Mouse (Mus musculus): ENCODE measurements at regions not wholly inside any gene's neighbourhood (a gene's known extent, or its start where the extent isn't known, plus 50 kb on each side); places are given as distances from the start of the nearest gene placed in this dataset.
"Not testable (repeated sequence)": the region's sequence is repeated elsewhere in the genome, so short reads cannot be mapped to it uniquely, and the experiment has no call there.

GRCm38 (mm10) chr13:79654115-79654514 is 1229.1 kb upstream of the Arrdc3 start:
- no peaks in the 10 kb centered on the region for H3K36me3 ChIP-seq (ENCODE audit: poor library complexity, severe bottlenecking)
- peak; percentile 39; the same call in 1 of the 2 replicates for ATAC-seq
- H3K4me2 ChIP-seq = no peak overlapping the region
- H3K9ac ChIP-seq = no peak overlapping the region
- no peaks in the 10 kb centered on the region for H3K9me3 ChIP-seq (replicated peaks)
- 0 out of 2 replicates have a peak, but pooled peaks cover 2% of the 10 kb centered on the region for H3K4me1 ChIP-seq
- WGBS = 88% methylated on average over 7 of the region's 7 CpGs
- H3K4me3 ChIP-seq = no peak overlapping the region
- no peaks in the 10 kb centered on the region for H3K27me3 ChIP-seq
- H3K27ac ChIP-seq = no peak overlapping the region

- Histone ChIP-seq H3K4me3 (no peak overlapping the region), H3K9ac (no peak overlapping the region), H3K27ac (no peak overlapping the region), H3K27me3 (no peaks in the 10 kb centered on the region), H3K4me1 (0 out of 2 replicates have a peak, but pooled peaks cover 2% of the 10 kb centered on the region), H3K9me3 (replicated peaks) (no peaks in the 10 kb centered on the region), H3K4me2 (no peak overlapping the region), H3K36me3 (ENCODE audit: poor library complexity, severe bottlenecking) (no peaks in the 10 kb centered on the region)
- 68% methylated on average over 4 of the region's 4 CpGs for WGBS
- peak; percentile 84; the same call in 1 of the 2 replicates for ATAC-seq
Observed at GRCm38 (mm10) chr13:79654646-79655045, 1228.5 kb upstream of the Arrdc3 start.

DNA sequence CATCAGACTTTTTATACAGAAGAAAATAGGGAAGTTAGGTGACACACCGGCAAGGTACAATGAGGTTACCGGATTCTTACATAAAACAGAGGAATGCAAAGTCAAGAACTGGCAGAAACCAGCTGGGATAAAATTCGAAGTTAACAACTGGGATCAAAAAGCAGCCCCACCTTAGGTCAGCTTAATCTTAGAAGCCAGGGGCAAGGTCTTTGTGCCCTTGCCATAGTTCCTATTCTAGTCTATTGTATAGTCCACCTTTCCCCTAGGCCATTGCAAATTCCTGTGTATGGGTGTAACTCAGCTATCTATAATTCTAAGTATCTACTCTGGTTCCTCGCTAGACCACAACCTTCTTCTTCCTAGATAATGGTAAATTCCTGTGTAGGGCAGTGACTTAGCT is 1214.4 kb upstream of the Arrdc3 start:
- H3K27me3 ChIP-seq; H3K9ac ChIP-seq; H3K4me1 ChIP-seq; H3K9me3 ChIP-seq (replicated peaks); H3K36me3 ChIP-seq (ENCODE audit: poor library complexity, severe bottlenecking); H3K4me3 ChIP-seq; H3K27ac ChIP-seq; ATAC-seq; H3K4me2 ChIP-seq: not testable (repeated sequence)
- WGBS = 93% methylated on average over 4 of the region's 4 CpGs

GRCm38 (mm10) chr13:79673358-79673757 is 1209.8 kb upstream of the Arrdc3 start:
- peak; percentile 96 for ATAC-seq
- H3K4me1 ChIP-seq = no peaks in the 10 kb centered on the region
- WGBS = 12% methylated on average over 2 of the region's 2 CpGs
- no peaks in the 10 kb centered on the region for H3K36me3 ChIP-seq (ENCODE audit: poor library complexity, severe bottlenecking)
- no peak overlapping the region for H3K4me2 ChIP-seq
- no peak overlapping the region for H3K9ac ChIP-seq
- 0 out of 2 replicates have a peak, but pooled peaks cover 4% of the 10 kb centered on the region for H3K27me3 ChIP-seq
- no peaks in the 10 kb centered on the region for H3K9me3 ChIP-seq (replicated peaks)
- H3K4me3 ChIP-seq = no peak overlapping the region
- H3K27ac ChIP-seq = no peak overlapping the region

- H3K27me3 ChIP-seq = no peaks in the 10 kb centered on the region
- H3K36me3 ChIP-seq (ENCODE audit: poor library complexity, severe bottlenecking) = no peaks in the 10 kb centered on the region
- H3K4me1 ChIP-seq = peaks cover 6% of the 10 kb centered on the region
- no peaks in the 10 kb centered on the region for H3K9me3 ChIP-seq (replicated peaks)
- H3K27ac ChIP-seq = peak overlapping the region; percentile 59
- 18% methylated on average over 4 of the region's 4 CpGs for WGBS
- peak; percentile 94 for ATAC-seq
- no peak overlapping the region for H3K9ac ChIP-seq
- no peak overlapping the region for H3K4me3 ChIP-seq
- H3K4me2 ChIP-seq = no peak overlapping the region
Observed at GRCm38 (mm10) chr13:79697847-79698625, 1185.1 kb upstream of the Arrdc3 start.

DNA sequence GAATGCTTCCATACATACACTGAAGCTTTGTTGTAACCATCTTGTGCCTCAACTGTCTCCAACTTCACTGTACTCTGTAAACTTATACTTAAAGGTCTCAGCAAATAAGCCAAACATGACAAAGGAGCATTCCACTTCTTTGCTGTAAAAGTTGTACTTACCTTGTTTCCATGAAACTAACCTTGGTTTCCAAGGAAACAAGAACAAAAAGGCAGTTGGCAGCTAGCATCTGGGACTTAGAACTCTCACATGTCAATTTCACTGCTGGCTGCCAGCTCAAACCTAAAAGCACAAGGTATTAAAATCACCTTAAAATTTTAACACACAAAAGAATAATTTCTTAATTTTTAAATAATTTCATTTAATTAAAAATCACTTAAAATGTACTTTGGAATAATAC is 1183.7 kb upstream of the Arrdc3 start:
- Histone ChIP-seq H3K9me3 (replicated peaks) (no peaks in the 10 kb centered on the region), H3K4me1 (peaks cover 6% of the 10 kb centered on the region), H3K4me3 (no peak overlapping the region), H3K9ac (no peak overlapping the region), H3K27ac (no peak overlapping the region), H3K36me3 (ENCODE audit: poor library complexity, severe bottlenecking) (no peaks in the 10 kb centered on the region), H3K4me2 (no peak overlapping the region), H3K27me3 (no peaks in the 10 kb centered on the region)
- ATAC-seq = no peak

All from forebrain, embryonic 13.5 days (tissue).